Mouse (Mus musculus) spleen, adult 12 weeks (tissue): ENCODE results near the gene Lcn11.
"Not testable (repeated sequence)": the region's sequence is repeated elsewhere in the genome, so short reads cannot be mapped to it uniquely, and the experiment has no call there.

Experiments
- DNase-seq: peaks from one replicate; pipeline ENCODE4 v3.0.0; 2022; ENCODE audit warnings: low spot score

The Lcn11 gene

DNA sequence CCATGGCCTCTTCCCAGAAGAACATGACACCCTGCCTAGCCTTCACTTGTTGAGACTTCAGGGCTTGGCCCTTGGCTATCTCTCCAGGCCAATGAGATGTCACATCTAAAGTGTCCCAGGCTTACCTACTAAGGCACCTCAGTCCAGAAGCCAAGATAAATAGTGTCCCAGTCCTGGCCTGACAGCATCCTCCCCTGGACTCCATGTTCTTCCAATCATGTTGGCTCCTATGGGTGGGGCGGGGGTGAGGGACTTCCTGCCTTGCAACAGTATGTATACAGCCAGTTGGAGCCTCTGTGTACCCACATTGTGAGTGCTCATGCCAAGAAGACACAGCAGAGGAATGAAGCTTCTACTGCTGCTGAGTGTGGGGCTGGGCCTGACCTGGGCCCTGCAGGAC lies at the start of gene Lcn11:
TSS of gene Lcn11 (plus strand) at position 301 of the 400 bp plus-strand sequence.
- no peak for DNase-seq

DNA sequence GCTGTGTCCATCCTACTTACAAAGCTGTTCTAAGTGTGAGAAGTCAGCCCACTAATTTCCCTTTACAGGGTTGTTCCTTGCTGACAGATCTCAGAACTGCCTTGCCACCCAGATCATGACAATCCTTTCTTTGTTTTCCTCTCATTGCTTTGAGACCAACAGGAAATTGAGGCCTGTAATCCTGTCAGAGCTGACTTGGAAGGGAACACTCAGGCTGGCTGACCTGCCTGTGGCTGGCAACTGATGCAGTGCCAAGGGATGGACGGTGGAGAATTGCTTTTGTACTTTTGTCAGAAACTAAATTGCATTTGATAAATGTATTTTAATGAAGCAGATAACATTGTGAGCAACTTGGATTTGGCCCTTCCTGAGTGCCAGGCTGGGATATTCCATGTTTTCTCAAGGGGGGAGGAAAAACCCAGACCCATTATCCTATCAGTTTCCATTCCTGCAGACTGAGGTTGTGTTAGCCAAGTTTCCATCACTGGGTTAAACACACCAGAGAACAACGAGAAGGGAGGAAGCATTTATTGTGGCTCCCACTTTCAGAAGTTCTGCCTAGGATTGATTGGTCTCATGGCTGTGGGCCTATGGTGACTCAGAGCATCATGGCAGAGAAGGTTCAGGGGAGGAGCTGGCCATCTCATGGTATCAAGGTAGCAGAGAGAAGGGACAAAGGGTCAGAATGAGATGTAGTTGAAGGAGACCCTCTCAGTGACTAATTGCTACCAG lies 43.5 kb upstream of the Lcn11 start:
- DNase-seq: no peak

DNA sequence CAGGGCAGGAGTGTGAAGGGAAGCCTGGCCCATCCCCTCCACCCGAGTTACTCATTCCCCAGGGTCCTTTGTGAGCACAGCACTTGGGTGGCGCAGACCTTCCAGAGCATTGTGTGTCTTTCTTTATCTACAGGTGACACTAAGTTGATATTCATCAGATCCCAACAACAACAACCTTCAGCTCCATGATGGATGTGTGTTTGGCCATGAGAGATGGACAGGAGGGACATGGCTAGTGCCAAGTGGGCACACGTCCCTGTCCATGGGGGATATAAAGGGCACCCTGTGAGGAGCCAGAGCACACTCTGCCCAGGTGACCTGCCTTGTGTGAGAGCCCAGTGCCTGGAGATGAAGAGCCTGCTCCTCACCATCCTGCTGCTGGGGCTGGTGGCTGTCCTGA lies 40.1 kb upstream of the Lcn11 start, which contains the start of gene Obp2b:
TSS of gene Obp2b (plus strand) at position 301 of the 400 bp plus-strand sequence.
- not testable (repeated sequence) for DNase-seq

DNA sequence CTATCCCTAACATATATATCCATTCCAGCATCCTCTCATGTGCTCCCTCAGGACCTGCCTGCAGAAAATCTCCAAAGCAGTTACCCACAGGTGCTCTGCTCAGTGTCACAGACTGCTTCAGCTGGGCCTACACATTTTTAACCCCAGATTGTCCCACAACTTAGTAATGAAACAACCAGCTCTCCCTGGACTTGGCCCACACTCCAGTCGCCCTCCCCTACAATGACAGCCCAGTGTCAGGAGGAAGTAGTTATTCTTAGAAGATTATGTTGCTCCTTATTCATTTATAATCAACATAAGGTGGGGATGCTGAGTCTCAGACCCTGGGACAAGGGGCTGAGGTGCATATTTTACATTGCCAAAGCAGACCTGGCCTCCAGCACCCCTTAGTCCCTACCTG lies 35.1 kb upstream of the Lcn11 start:
- DNase-seq: no peak

DNA sequence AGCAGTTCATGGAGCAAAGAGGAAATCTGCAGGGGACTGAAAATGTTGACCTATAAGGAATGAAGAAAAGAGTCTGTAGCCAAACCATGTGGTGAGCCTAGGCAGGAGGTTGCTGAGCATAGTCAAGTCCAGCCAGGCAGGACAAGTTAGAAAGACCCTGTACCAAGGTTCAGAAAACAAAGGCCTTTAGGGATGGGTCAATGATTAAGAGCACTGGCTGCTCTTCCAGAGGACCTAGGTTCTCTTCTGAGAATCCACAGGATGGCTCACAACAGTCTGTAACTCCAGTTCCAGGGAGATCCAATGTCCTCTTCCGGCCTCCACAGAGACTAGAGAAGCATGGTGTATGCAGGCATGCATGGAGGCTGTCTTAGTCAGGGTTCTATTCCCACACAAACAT lies 22.6 kb upstream of the Lcn11 start:
- no peak for DNase-seq

DNA sequence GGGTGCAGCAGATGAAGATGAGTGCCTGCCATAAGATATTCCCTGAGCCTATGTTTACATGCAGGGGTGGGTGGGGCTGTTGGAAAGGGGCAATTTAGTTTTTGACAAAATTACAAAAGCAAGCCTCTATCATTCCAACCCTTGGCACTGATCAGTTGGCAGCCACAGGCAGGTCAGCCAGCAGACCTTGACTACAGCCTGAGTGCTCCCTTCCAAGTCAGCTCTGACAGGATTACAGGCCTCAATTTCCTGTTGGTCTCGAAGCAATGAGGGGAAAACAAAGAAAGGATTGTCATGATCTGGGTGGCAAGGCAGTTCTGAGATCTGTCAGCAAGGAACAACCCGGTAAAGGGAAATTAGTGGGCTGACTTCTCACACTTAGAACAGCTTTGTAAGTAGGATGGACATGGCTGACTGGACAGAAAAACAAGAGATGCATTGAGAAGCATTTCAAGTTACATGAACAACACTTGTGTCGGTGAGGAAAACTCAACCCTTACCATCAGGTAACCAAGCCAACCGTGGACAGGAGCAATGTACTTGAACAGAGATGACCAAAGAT lies 18.7 kb upstream of the Lcn11 start:
- DNase-seq: no peak

DNA sequence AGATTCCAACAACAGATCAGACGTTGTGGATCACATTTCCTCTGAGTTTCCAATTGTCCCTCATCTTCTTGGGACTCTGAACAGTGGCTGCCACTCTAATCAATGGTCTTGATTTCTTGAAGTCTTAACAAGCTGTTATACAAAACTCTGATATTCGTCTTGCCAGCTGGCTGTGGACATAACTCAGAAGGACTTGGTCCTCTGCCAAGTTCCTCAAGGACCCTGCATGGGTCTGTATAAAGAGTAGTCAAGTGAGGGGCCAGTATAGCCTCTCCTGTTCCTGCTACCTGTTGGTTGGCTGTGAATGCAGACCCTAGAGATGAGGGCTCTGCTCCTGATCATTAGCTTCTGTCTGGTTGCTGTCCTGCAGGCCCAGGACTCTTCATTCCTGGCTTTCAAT lies 11.5 kb upstream of the Lcn11 start, which contains the start of gene Lcn3:
TSS of gene Lcn3 (plus strand) at position 301 of the 400 bp plus-strand sequence.
- DNase-seq: no peak

DNA sequence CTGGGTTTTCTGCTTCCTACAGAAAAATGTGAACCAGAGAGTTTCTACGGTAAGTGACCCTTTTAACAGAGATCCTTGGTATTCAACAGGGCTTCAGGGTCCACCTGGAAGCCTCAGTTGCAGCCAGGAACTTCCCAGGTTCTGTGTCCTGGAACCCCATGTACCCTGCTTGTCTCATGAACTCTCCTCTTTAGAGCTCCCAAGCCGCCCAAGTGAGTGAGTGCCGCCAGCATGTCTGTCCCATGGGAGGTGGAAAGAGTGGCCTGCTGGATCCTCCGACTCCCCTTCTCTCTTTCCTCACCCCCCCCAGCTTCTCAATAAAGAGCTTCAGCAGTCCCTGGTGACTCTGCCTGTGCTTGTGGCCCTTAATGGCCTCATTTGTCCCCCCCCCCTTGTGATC lies 9.1 kb upstream of the Lcn11 start:
- no peak for DNase-seq

DNA sequence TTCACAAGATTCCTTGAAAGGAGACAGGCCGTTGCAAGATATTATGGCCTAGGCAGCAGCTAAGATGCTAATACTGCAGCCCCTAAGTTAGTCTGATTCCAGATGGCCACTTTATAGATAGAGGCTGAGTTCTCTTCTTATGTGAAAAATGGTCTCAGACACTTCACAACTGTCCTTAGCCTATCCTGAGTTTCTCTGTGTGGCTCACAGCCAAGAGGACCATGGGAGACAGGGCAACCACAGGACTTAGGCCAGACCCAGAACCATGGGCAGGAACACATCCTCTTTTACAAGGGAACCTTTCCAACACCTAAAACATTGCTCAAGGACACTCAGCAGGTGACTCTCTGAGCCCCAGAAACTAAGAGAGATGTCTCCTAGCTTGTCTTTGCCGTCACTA lies 3.3 kb upstream of the Lcn11 start:
- DNase-seq: no peak

DNA sequence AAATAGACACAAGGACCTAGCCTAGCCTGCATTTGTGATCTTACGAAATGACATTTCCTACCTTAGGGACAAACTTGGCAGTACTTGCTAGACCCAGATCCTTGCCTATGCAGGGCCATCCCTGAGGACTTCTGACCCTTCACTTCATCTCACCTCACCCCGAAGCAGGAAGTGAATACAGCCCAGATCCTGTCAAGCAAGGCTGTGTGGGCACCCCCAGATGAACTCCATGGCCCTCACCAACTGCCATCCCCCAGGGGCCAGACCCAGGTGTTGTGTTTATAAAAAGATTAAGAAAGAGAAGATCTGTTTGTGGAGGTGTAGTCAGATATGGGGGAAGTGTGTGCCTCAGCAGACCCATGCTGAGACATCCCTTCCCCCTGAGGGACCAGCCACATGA lies 2.2 kb upstream of the Lcn11 start:
- DNase-seq: no peak

DNA sequence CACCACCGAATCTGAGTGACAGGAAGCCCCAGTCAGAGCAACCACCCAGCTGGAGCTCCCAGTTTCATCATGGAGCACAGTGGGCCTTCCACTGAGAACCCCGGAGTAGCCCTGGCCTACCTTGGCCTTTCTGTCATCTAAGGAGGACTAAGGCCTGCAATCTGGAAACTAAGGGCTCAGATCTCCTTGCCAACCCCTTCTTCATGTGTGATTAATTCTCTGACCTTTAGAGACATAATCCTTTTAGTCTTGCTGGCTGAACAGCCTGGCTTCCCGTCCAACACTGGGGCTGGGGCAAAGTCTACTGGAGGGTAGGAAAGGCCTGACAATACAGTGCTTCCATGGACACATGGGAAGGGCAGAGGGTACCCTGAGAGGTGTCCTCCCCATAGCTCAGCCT lies 826 bp upstream of the Lcn11 start:
- DNase-seq: no peak

DNA sequence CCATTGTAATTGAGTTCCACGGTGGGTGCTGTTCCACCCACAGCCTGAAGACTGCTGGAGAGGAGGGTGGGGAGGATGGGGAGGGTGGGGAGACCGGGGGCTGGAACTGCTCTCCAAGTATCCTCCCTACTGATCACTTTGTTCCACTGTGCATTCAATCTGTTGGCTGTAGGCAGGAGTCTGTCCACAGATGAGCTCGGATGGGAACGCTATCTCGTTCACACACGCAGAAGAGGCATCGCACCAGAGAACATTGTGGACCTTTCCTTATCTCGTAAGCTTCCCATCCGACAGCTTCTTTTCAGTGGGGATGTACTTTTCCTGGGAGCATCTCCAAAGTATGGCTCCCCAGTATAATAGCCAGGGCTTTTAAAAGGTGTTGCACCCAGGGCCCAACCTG lies 2.3 kb downstream of the Lcn11 start:
- no peak for DNase-seq

DNA sequence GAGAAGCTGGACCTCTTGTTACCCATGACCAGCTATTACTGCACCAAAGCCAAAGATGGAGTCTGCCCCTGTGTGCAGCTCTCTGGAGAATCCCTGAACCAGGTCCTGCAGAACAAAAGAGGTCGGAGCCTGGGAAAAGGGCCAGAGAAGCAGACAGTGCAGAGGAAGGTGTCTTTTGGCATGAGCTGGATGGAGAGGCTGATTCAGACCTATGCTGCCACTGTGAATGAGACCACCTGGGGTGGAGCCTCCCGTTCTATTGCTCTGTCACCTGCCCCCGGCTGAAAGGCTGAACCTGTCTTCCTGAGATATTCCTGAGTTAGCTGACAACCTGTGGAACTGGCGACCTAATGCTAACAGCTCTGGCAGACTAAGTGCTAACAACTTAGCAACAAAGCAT lies 4.1 kb downstream of the Lcn11 start:
- DNase-seq: no peak

DNA sequence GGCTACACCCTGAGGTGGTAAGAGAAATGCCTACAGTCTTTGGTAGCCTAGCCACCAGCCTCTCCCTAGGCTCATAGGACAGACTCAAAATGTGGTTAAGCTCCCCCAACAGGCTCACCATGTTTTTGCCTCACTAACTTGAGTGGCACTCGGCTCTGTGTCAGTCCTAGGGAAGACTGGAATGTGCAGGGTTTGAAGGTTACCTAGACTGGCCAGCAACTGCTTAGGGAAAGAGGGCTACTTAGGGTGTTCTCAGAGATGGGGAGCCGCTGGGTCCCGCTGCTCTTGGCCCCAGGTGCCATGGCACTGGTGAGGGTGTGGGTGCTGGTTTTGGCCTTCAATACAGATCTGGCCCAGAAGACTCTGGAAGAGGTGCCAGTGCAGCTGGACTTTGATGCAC lies 5.1 kb downstream of the Lcn11 start, which contains the start of gene Gm13539:
TSS of gene Gm13539 (plus strand) at position 301 of the 400 bp plus-strand sequence.
- DNase-seq: no peak

DNA sequence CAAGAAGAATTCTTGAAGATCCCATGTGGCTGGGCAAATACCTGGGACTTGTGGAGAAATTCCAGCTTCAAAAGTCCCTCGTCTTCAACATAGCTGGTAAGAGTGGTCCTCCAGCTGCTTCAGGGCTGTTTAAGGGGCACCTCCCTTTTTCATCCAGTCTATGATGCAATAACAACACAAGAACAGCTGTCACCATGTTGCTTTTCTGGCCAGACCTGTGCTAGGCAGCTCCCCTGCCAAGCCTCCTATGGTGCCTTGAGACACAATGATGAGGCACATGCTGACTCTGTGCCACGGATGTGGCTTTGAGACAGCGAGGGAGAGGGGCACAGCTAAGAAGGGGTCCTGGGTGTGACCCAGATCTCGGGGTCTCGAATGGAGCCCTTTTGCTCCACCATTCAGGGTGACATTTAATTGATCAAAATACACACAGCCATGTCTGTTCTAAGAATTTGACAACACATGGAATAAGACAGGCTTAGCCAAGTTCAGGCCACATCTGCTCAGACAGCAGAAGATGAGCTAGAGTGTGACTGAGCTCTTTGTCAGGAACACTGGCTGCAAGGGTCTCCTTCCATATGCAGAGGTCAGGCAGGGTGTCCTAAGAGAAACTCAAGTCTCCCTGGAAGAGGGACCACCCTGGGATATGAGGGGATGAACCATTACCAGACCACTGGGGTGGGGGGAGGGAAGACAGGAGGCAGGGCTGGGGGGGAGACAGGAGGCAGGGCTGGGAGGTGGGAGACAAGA lies 8.9 kb downstream of the Lcn11 start:
- no peak for DNase-seq

DNA sequence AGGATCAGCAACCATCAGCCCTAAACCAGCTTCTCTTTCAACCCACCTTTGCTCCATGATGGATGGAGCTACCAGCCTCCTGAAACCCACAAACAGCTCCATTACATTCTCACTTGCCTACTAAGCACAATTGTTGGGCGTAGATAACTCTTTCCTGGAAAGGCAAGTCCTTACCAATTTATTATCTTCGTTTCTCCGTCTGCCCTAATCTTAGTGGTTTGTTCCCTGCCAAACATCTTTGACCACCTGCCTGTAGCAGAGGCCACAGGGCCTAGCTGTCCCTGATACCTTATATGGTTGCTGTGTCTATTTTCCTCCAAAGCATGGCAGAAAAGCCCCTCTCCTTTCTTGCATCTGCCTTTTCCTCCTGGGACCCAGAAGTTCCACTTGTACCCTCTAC lies 12.3 kb downstream of the Lcn11 start:
- DNase-seq: no peak

DNA sequence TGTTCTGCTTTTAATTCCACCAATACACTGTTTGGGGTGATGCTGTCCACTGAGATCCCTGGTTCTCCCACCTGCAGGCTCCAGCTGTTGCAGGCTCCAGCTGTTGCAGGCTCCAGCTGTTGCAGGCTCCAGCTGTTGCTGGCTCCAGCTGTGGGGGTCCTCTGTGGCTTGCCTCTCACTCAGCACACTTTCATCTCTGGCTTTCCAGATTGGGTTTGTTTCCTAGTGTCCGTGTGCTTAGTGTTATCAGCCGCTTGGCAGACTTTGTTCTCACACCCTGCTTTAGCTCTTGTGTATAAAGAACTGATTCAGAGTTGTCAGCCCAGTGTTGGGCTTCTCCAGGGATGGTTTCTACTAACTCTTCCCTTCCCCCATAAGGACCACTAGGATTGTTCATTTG lies 20.8 kb downstream of the Lcn11 start:
- no peak for DNase-seq

DNA sequence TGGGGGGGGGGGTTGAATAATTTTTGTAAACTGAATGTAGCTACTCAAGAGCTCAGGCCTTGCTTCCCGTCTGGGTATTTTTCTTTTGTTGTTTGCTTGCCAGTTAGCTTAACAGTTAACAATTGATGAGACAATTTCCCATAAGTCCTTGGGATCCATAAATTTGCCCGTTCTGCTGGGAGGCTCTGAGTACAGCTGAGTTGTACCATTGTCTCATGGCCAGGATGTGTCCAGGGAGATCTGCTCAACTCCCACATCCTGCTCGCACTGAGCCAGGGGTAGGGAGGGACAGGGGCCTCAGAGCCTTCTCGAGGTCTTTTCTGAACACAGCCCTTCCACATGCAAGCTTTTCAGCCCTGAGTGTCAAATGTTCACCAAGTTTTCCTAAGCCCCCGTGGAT lies 21.2 kb downstream of the Lcn11 start:
- no peak for DNase-seq

DNA sequence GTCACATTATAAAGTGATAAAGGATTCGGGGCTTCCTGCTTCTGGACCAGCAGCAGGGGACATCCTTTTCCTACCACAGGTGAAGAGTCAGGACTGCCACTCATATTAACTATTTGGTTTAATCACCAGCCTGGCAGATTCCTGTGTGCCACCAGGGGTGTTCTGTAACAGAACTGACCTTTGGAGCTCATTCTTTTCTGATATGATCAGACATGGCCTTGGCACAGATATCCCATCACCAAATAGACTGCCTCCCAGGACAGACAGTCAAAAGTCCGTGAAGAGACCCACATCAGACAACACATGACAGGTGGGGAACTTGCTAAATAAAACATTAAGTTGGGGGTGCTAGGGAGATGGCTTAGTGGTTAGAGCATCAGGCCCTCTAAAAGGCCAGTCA lies 34.9 kb downstream of the Lcn11 start:
- no peak for DNase-seq

DNA sequence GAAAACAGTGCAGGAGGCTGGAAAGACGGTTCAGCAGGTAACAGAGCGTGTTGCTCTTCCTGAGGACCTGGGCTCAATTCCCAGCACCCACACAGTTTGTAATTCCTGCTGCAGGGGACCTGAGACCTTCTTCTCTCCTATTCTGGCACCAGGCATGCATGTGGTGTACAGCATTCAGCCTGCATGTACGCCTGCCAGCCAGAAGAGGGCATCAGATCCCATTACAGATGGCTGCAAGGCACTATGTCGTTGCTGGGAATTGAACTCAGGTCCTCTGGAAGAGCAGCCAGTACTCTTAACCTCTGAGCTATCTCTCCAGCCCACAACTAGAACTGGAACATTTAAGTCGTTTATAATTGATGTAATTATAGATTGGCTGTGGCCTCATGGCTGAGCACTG lies 36.5 kb downstream of the Lcn11 start:
- no peak for DNase-seq

DNA sequence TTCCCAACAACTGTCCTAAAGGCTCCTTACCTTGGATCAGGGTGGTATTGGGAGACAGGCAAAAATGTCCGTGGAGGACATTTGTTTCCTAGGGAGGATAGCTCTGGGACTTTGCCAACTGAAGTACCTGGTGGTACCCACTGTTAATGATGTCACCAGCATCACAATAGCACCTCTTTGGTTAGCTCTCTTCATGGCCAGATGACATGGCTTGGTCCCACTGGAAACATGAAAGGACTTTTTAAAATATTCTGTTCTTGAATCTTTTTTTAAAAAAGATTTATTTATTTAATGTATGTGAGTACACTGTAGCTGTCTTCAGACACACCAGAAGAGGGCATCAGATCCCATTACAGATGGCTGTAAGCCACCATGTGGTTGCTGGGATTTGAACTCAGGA lies 38.9 kb downstream of the Lcn11 start, which contains the start of gene Glt6d1:
TSS of gene Glt6d1 (minus strand) at position 101 of the 400 bp plus-strand sequence.
- not testable (repeated sequence) for DNase-seq

DNA sequence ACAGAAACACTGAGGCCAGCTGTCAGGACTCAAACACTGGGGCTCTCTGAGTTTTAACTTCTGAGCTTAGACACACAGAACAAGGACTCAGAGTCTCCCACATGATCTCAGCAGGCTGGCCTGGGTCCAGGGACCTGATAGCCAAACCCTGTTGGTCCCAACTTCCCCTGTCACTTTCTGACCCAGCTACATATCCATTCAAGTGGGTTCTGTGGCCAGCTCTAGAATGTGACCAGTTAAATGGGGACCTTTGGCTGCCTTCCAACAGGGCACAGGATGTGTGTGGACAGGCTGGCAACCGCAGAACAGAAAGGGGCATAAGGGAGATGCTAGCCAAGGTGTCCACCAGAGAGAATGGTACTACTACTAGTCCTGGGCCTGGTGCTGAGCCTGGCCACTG lies 46.0 kb downstream of the Lcn11 start, which contains the start of gene Lcn9:
TSS of gene Lcn9 (plus strand) at position 348 of the 400 bp plus-strand sequence.
- DNase-seq: no peak

DNA sequence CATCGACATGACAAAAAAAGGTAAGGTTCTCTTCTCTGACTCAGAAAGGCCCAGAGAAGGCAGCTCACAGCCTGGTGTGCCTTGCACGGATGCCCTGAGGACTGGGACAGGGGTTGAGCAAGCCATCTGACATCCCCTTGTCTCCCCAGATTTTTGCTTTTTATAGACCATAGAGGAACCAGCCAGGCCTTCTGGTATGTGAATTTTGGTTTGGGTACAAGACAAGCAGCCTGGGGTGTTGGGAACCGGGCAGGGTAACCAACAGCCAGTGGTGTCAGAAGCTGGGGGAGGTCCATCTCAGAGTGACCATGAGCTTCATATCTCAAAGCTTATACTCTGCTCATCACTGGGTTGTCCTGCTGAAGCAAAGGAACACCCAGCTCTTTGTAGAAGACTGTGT lies 47.9 kb downstream of the Lcn11 start:
- DNase-seq: no peak
